Mouse (Mus musculus) left cerebral cortex, postnatal 14 days (tissue): ENCODE results near the gene Cdc42se2. TPM values are rescaled to one million over a fixed set of nuclear protein-coding genes. Genes with fewer than 3 reads are reported as not detected.
A peak's percentile ranks its signal among the peaks of the same experiment; 100 is the strongest.

ENCODE experiments used
- DNase-seq, 2 experiments: peaks; one replicate each; pipeline ENCODE4 v3.0.0; 2021 to 2022; ENCODE audit warnings: low spot score in 2 of 2, mixed read lengths in 1 of 2
- intact Hi-C: fragments of 180-260 bp; cut with DNase I; formaldehyde crosslinking; loops from one replicate; pipeline ENCODE4 v1.15.1; 2025
- total RNA-seq, 2 experiments: library from RNA; stranded (reverse); gene quantifications; 2 replicates each; pipeline ENCODE4 v1.2.3; 2021

Gene Cdc42se2
- total RNA-seq, 2 experiments from 2014 or later, result 175 to 185 TPM

GRCm38 (mm10) chr11:54679141-54679540 is 108.3 kb downstream of the Cdc42se2 start:
- intact Hi-C loops, result no loop called here
- no peak for DNase-seq

DNA sequence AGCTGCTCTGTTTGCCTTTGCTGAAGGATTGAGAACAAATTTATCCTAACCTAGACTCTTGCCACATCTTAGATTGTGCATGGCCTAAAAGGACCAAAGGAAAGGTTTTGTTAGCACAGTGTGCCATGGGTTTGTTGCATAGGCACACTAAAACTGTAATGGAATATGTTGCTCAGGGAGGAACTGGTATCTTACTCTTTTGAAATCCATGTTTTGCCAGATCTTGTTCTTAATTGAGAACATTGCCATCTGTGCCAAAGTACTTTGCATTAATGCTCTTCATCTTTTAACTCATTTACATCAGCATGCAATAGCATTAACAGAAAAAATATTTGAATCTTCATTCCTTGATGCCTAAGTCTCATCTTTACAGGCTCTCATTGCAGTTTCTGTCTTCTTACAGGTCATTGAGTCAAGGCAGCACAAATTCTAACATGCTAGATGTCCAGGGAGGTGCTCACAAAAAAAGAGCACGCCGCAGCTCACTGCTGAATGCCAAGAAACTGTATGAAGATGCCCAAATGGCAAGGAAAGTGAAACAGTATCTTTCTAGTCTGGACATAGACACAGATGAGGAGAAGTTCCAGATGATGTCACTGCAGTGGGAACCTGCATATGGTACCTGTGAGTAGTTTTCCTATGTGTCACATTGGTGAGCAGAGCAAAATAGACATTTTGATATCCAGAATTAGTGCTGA is 111.5 kb downstream of the Cdc42se2 start:
- intact Hi-C loops, result no loop called here
- peak in 1 of 2 experiments; percentile 12 for DNase-seq

DNA sequence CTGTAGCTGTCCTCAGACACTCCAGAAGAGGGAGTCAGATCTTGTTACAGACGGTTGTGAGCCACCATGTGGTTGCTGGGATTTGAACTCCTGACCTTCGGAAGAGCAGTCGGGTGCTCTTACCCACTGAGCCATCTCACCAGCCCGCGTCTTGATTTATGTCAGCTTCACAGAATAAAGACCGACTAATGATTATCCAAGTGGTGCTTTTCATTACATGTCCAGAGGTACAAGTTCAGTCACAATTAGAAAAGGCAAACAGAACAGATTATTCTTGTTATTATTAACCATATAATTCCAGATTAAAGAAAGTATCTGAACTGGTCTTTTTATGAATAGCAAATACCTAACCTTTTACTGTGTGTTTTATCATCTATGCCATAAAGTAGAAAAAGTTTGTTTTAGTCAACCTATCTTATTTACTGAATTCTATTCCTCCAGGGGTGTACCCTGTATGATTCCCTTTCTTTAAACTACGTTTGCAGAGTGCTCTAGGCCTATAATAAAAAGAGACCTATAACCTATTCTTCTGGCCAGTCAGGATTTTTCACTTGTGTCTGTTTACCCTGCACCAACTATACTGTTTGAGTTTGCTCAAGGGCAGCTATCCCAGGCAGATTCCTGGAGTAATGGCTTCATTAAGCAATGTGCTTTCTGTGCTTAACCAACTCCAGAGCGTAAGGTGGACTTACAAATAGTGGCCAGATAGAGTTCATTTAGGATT is 113.7 kb downstream of the Cdc42se2 start:
- no peak for DNase-seq
- intact Hi-C loops, result no loop called here

Other genes with a start within 250 kb of the Cdc42se2 start
- gene Lyrm7, start 73.2 kb upstream of the Cdc42se2 start, total RNA-seq, result 10 to 100 TPM; 19.5 to 25.9 TPM
- gene Hint1, start 78.7 kb upstream of the Cdc42se2 start, total RNA-seq, result 100 to 1,000 TPM; 276 TPM
- 10 to 100 TPM in 1 of 2 experiments, 1 to 10 TPM in 1; 8.3 to 10.7 TPM for gene Gpx3, start 114.8 kb upstream of the Cdc42se2 start, total RNA-seq
- gene Tnip1, start 175.2 kb upstream of the Cdc42se2 start, total RNA-seq, result 10 to 100 TPM; 32.4 to 35.0 TPM
- gene Anxa6, start 245.8 kb upstream of the Cdc42se2 start, total RNA-seq, result 10 to 100 TPM; 84.5 to 90.8 TPM